Mouse (Mus musculus) embryonic fibroblast, embryonic 13.5 days (primary cell): ENCODE results near the gene Igsf21.

Experiments used
- CTCF ChIP-seq: IDR thresholded peaks from 2 replicates; pipeline ENCODE4 v1.5.1; 2011; ENCODE audit warnings: mild to moderate bottlenecking, control low read depth, low read length, moderate library complexity, borderline replicate concordance; ENCODE audit not compliant: insufficient read depth
- POLR2A ChIP-seq: IDR thresholded peaks from 2 replicates; pipeline ENCODE4 v1.6.1; 2011; ENCODE audit warnings: low read depth, mild to moderate bottlenecking, control low read depth, low read length, moderate library complexity

GRCm38 (mm10) chr4:140078416-140078815, 168.2 kb downstream of the Igsf21 start:
- TF ChIP-seq CTCF (no peak), POLR2A (no peak)
